Mouse (Mus musculus) mature B cell (primary cell): ENCODE data around the gene Fam171a1.
"Not testable (repeated sequence)": the region's sequence is repeated elsewhere in the genome, so short reads cannot be mapped to it uniquely, and the experiment has no call there.

Source experiments
- in situ Hi-C: fragments of 300-500 bp; cut with MboI; formaldehyde crosslinking; loops from 2 replicates; pipeline ENCODE4 v1.14.3; 2019

The Fam171a1 gene

GRCm38 (mm10) chr2:3171774-3172173 is 57.8 kb downstream of the Fam171a1 start:
- in situ Hi-C loops: no loop called here

- in situ Hi-C loops: no loop called here
These were observed 58.6 kb downstream of the Fam171a1 start for GRCm38 (mm10) chr2:3172656-3173055.

- in situ Hi-C loops: no loop called here
These were observed 60.9 kb downstream of the Fam171a1 start for GRCm38 (mm10) chr2:3174890-3175289.

GRCm38 (mm10) chr2:3175988-3176387 is 62.0 kb downstream of the Fam171a1 start:
- in situ Hi-C loops: not testable (repeated sequence)

GRCm38 (mm10) chr2:3176751-3177150 is 62.7 kb downstream of the Fam171a1 start:
- in situ Hi-C loops: no loop called here

- in situ Hi-C loops: no loop called here
These were observed 66.5 kb downstream of the Fam171a1 start for GRCm38 (mm10) chr2:3180550-3180949.

- in situ Hi-C loops: no loop called here
These were observed 69.6 kb downstream of the Fam171a1 start for GRCm38 (mm10) chr2:3183656-3184055.

GRCm38 (mm10) chr2:3185335-3185734 is 71.3 kb downstream of the Fam171a1 start:
- in situ Hi-C loops: no loop called here

GRCm38 (mm10) chr2:3188745-3189475 is 74.9 kb downstream of the Fam171a1 start:
- in situ Hi-C loops: no loop called here

GRCm38 (mm10) chr2:3191149-3191548 is 77.1 kb downstream of the Fam171a1 start:
- in situ Hi-C loops: no loop called here

GRCm38 (mm10) chr2:3195511-3195910 is 81.5 kb downstream of the Fam171a1 start:
- in situ Hi-C loops: no loop called here

- in situ Hi-C loops: no loop called here
These were observed 86.4 kb downstream of the Fam171a1 start for GRCm38 (mm10) chr2:3200422-3200821.

GRCm38 (mm10) chr2:3206975-3207642 is 93.1 kb downstream of the Fam171a1 start:
- in situ Hi-C loops: no loop called here

- in situ Hi-C loops: no loop called here
These were observed 101.5 kb downstream of the Fam171a1 start for GRCm38 (mm10) chr2:3215480-3215879.

GRCm38 (mm10) chr2:3216617-3217016 is 102.6 kb downstream of the Fam171a1 start:
- in situ Hi-C loops: no loop called here

GRCm38 (mm10) chr2:3217577-3217976 is 103.6 kb downstream of the Fam171a1 start:
- in situ Hi-C loops: not testable (repeated sequence)

- in situ Hi-C loops: no loop called here
These were observed 104.2 kb downstream of the Fam171a1 start for GRCm38 (mm10) chr2:3218225-3218624.

GRCm38 (mm10) chr2:3228475-3228874 is 114.5 kb downstream of the Fam171a1 start:
- in situ Hi-C loops: no loop called here

GRCm38 (mm10) chr2:3229060-3229459 is 115.0 kb downstream of the Fam171a1 start:
- in situ Hi-C loops: no loop called here

GRCm38 (mm10) chr2:3239255-3239654 is 125.2 kb downstream of the Fam171a1 start:
- in situ Hi-C loops: no loop called here

- in situ Hi-C loops: no loop called here
These were observed 130.2 kb downstream of the Fam171a1 start for GRCm38 (mm10) chr2:3244251-3244650.

GRCm38 (mm10) chr2:3251309-3251708 is 137.3 kb downstream of the Fam171a1 start:
- in situ Hi-C loops: no loop called here

- in situ Hi-C loops: no loop called here
These were observed 152.4 kb downstream of the Fam171a1 start for GRCm38 (mm10) chr2:3266466-3266865.
